Mouse (Mus musculus) left cerebral cortex, adult 11 months (tissue): ENCODE measurements at regions not wholly inside any gene's neighbourhood (a gene's known extent, or its start where the extent isn't known, plus 50 kb on each side); places are given as distances from the start of the nearest gene placed in this dataset.
"Not testable (repeated sequence)": the region's sequence is repeated elsewhere in the genome, so short reads cannot be mapped to it uniquely, and the experiment has no call there.

Experiments used
- DNase-seq: peaks from one replicate; pipeline ENCODE4 v3.0.0; 2022; ENCODE audit warnings: low spot score

DNA sequence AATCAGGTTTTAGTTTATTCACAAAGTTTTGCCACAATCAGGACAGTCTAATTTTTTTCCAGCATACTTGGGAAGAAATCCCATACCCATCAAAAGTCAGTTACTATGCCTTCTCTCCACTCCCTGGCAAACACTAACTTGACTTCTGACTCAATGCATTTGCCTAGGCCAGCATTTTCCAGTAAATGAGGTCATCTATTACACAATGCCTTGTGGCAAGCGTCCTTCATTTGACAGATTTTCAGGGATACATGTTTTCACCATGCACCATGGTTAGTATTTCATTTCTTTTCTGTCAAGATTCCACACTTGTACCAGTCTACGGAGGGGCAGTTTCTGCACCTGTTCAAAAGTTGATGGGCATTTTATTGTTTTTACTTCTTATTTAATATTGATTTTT is 88.4 kb upstream of the Slc2a12 start:
- not testable (repeated sequence) for DNase-seq

DNA sequence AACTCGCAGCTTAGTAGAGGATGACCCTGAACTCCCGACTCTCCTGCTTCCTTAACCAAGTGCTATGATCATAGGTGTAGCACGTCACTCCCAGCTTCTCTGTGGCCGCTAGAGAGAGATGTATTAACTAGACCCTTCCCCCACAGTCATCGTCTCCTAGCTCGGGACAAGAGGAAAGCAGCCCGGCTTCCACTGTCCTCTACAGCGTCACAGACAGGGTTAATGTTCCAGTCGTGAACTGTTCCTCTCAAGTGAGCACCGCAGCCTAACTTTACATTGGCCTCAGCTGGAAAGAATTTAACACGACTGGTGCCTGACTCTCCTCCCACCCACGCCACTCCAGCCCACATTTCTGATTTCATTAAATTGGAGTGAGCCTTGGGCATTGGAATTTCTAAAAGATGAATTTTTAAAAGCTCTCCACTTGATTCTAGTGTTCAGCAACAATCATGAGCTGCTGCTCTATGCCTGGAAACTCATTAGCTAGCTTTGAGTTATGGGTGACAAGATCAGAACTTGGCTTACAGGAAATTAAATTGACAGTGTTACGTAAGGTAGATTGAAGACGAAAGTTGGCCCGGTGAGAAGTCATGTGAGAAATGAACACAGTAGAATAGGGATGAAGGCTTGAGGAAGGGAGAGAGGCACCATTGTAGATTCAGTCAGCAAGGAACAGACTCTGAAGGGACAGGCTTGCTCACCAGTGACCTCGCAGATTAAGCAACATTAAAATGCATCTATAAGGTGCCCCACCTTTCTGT is 75.4 kb upstream of the Slc2a12 start:
- DNase-seq: not testable (repeated sequence)

DNA sequence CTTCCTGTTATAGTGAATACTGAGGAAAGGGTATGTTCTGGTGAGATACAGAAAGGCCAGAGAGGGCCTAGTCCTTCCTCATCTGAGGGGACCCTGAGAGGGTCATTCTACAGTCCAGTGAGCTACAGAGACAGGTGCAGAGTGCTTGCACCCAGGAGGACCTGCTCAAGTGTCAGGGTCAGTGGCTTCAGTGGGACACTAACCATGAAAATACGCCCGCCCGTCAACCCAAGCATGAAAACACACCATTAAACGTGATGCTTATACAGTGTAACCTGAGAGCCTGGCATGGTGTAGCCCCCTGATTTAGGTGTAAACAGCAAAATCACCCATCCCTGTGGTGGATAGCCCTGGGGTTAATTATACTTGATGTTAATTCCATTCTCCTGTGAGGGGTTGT is 70.8 kb upstream of the Slc2a12 start:
- DNase-seq: not testable (repeated sequence)

DNA sequence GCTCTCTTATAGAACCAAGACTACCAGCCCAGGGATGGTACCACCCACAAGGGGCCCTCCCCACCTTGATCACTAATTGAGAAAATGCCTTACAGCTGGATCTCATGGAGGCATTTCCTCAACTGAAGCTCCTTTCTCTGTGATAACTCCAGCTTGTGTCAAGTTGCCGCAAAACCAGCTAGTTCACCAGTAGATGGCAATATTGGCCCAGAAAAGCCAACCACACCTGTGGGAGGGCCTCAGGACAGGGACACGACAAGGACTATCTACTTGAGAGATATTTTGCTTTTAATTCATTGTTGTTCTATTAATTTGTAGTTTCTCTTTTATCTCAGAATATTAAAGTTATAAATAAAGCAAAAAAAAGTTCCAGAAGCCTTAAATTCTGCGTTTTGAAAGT is 65.4 kb upstream of the Slc2a12 start:
- peak; percentile 17 for DNase-seq

DNA sequence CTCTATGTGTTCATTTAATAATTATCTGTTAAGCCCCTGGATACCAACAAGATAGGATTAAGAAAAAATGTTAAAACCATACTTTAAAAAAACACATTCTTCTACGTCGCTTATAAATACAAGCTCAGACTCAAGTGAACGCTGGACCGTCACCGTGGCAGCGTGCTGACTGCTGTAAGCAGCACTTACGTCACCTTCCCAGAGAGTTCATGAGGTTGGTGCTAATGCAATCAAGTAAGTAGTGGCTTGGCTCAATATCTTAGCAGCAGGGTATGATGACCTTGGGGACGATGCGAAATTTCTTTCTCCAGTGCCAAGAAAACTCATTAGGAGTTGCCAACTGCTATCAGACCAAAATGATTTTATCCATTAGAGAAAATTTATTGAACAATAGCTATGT is 63.5 kb upstream of the Slc2a12 start:
- DNase-seq: not testable (repeated sequence)

DNA sequence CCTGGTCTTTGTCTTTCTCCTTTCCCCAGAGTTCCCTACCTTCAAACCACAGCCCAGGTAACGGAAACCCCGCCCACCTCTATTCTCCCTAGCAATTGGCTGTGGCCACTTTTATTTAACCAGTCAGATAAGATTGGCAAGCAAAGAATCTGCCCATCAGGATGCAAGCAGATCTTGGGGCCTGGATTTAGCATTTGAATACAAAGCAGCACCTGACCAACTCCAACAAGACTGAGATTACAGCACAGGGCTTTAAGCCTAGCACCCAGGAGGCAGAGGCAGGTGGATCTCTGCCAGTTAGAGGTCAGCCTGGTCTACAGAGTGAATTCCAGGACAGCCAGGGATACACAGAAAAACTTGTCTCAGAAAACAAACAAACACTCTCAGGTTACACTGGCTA is 61.5 kb upstream of the Slc2a12 start:
- DNase-seq: not testable (repeated sequence)

DNA sequence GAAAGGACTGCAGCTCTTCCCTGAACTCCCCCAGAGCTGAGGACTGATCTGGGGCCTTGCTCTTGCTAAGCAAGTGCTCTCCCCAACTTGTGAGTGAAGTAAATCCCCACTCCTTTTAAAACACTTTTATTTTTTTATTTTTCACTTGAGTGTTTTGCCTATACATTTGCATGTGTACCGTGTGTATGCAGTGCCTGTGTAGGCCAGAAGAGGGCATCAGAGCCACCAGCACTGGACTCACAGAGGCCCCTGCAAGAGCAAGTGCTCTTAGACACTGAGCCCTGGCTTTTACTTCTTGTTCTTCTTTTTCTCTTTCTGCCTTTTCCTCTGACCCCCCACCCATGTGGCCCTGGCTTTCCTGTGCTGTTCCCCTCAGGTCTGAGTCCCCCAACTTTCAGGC is 56.2 kb upstream of the Slc2a12 start:
- not testable (repeated sequence) for DNase-seq

DNA sequence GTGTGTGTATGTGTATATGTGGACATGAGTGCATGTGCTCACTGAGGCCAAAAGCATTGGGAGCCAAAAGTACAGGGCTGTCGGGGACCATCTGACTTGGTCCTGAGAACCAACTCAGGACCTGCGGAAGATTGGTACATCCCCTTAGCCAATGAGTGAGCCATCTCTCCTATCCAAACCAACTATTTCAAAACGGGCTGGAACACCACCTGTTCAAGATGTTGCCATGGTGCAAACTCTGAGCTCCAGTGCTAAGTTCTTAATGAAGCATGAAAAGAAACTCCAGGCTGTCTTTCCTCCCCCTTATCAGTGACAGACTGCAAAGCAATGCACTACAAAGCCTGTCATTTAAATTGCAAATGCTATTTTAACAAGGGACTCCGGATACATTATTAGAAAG is 53.1 kb upstream of the Slc2a12 start:
- not testable (repeated sequence) for DNase-seq

DNA sequence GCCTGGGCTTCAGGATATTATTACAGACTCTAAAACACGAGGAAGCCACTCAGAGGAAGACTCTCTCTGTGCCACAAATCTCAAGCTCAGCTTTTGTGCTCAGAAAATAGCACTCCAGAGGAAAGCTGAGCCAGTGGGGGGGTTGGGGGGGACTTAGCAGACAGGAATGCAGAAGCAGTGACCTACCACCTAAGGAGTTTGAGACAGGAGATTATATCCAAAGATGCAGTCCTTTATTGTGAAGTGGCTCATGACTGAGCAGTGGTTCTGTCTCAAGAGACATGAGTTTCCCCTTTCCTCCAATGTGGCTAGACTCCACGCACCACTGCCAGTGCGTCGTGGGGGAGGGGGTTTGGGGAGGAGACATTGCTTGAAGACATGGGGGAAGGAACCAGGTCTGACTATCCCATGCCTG is 52.6 kb upstream of the Slc2a12 start:
- DNase-seq: not testable (repeated sequence)

DNA sequence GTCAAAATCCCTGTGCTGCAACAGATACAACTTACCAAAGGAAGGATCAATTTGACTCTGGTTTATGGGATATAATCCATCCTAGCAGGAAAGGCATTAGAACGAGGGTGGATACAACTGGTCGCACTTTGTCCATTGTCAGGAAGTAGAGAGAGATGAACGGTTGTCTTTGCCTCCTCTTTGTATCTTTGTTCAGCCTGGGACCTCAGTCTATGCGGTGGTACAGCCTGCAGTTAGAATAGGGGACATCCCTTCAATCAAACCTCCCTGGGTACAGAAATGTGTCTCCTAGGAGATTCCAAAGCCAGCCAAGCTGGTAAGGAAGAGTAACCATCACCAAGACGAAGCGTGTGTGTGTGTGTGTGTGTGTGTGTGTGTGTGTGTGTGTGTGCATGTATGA is 52.1 kb upstream of the Slc2a12 start:
- DNase-seq: not testable (repeated sequence)
